Mouse (Mus musculus) brain, embryonic 14.5 days (tissue): ENCODE measurements around the gene Nfkbie.

Source experiments
- CTCF ChIP-seq: fragments of 200-500 bp; IDR thresholded peaks from 2 replicates; pipeline ENCODE4 v1.5.1; 2012; ENCODE audit warnings: inconsistent platforms, mild to moderate bottlenecking, moderate library complexity, borderline replicate concordance; ENCODE audit not compliant: insufficient read depth, insufficient read length; ENCODE audit errors: extremely low read depth
- POLR2A ChIP-seq: fragments of 200-500 bp; IDR thresholded peaks from 2 replicates; pipeline ENCODE4 v1.6.1; 2012; ENCODE audit warnings: mild to moderate bottlenecking, inconsistent platforms, borderline replicate concordance; ENCODE audit not compliant: poor library complexity, insufficient read depth, insufficient read length, severe bottlenecking; ENCODE audit errors: extremely low read depth

DNA sequence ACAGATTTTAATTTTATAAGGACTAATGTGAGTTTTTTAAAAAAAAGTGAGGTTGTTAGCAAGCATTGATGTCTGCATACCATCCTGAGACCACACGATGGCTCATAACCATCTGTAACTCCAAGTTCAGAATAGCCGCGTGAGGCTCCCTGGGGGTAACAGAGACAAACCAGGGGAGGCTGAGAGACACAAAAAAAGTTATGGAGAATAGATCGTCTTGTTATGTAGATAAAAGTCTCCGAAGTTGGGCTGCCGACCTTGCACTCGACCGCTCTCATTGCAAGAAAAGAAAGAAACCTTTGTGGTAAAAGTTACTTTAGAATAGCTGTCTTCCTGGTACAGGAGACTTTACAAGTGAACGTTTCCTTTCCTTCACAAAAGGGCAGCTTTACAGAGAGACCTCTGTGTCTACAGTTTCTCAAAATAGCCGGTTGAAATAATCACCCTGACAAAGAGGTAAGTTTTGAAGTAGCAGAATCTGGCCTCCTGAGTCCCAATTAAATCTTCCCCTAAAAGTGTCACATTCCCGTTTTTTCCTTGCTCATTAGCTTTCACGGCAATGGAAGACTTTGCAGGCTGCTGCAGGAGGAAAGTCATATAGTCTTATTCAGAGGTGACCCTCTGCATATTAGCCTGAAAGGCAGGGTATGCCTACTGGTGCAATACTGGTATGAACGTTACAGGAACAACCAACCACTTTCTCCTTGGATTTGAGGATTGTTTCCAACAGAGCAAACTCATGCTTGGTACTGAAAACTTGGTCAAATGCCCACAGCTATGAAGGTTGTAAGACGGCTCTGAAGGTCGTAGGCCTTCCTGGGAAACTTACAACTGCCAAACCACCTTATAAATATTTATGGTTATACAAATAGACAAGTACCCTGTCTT is 51.7 kb downstream of the Nfkbie start:
- no peak for TF ChIP-seq CTCF
- no peak for TF ChIP-seq POLR2A
